Mouse (Mus musculus): ENCODE data around the gene Yipf3. TPM values are rescaled to one million over a fixed set of nuclear protein-coding genes. Genes with fewer than 3 reads are reported as not detected.

Gene Yipf3
- polyA plus RNA-seq (2015; fragmentation: Nextera tagmentation; extraction: Ambion mirVana), result 86.8 and 111 TPM in 2 replicates

GRCm38 (mm10) chr17:46247512-46248188 lies at the start of gene Yipf3, which contains the start of gene Polr1c:
Gene Yipf3 (plus strand): TSS chr17:46248080.
Gene Polr1c (minus strand): TSS chr17:46248054.
- ATAC-seq, result peak; percentile 95
- under 1% methylated on average over 53 of the region's 53 CpGs for WGBS
- H3K36me3 ChIP-seq, result peaks cover 50% of the 10 kb centered on the region

DNA sequence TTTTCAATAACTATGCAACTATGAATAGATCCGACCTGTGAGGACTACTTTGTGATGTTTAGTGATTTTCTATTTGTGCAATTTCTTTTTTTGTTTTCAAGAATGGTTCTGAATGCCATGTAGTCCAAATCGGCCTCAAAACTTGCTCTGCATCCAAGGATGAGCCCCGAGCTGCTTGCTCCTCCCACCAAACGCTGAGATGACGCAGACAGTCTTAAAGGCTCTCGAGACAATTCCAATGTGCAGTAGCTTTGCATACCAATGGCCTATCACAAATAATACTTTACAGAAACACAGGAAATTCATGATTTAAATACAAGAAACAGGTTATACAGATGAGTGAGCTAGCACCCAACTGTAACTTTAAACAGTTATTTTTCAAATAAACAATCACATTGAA lies 46.7 kb upstream of the Yipf3 start:
- H3K4me2 ChIP-seq (replicated peaks), result peak overlapping the region; percentile 80
- H3K9me3 ChIP-seq, result no peaks in the 10 kb centered on the region
- ATAC-seq, result no peak
- peaks cover 11% of the 10 kb centered on the region; the same call in 1 of the 2 replicates for H3K36me3 ChIP-seq
- peaks cover 8% of the 10 kb centered on the region; the same call in 1 of the 2 replicates for H3K4me1 ChIP-seq (replicated peaks)
- no peak overlapping the region for H3K9ac ChIP-seq
- whole genome bisulfite sequencing, result 44% methylated on average over 6 of the region's 6 CpGs
- H3K27ac ChIP-seq, result no peak overlapping the region
- no peaks in the 10 kb centered on the region for H3K27me3 ChIP-seq (replicated peaks)
- peak overlapping the region; percentile 84 for H3K4me3 ChIP-seq (replicated peaks)

More at GRCm38 (mm10) chr17:46247512-46248188, at the start of gene Yipf3, which contains the start of gene Polr1c:
- no peaks in the 10 kb centered on the region for H3K27me3 ChIP-seq (replicated peaks)
- peaks cover 19% of the 10 kb centered on the region for H3K4me1 ChIP-seq (replicated peaks)
- peak within 1 kb of the TSS; percentile 68 for H3K4me2 ChIP-seq (replicated peaks)
- H3K9me3 ChIP-seq, result no peaks in the 10 kb centered on the region
- peak within 1 kb of the TSS; percentile 70 for H3K27ac ChIP-seq
- H3K4me3 ChIP-seq (replicated peaks), result peak within 1 kb of the TSS; percentile 89
- H3K9ac ChIP-seq, result peak within 1 kb of the TSS; percentile 98

GRCm38 (mm10) chr17:46202421-46203071 lies 45.3 kb upstream of the Yipf3 start, which contains the start of the genes Polh and Xpo5:
Gene Polh (minus strand): TSS chr17:46202645.
Gene Xpo5 (plus strand): TSS chr17:46202782.
- Histone ChIP-seq H3K9me3 (no peaks in the 10 kb centered on the region), H3K27me3 (replicated peaks) (no peaks in the 10 kb centered on the region), H3K9ac (peak within 1 kb of the TSS; percentile 82), H3K4me2 (replicated peaks) (peak within 1 kb of the TSS; percentile 81), H3K4me3 (replicated peaks) (peak within 1 kb of the TSS; percentile 84), H3K4me1 (replicated peaks) (peaks cover 8% of the 10 kb centered on the region; the same call in 1 of the 2 replicates), H3K36me3 (peaks cover 9% of the 10 kb centered on the region; the same call in 1 of the 2 replicates), H3K27ac (peak within 1 kb of the TSS; percentile 91)
- peak; percentile 97 for ATAC-seq
- under 1% methylated on average over 66 of the region's 66 CpGs for WGBS

- Histone ChIP-seq H3K9ac (peak overlapping the region; percentile 82), H3K36me3 (peaks cover 14% of the 10 kb centered on the region; the same call in 1 of the 2 replicates), H3K4me1 (replicated peaks) (peaks cover 8% of the 10 kb centered on the region; the same call in 1 of the 2 replicates), H3K9me3 (no peaks in the 10 kb centered on the region), H3K27ac (peak overlapping the region; percentile 91), H3K4me2 (replicated peaks) (peak overlapping the region; percentile 81), H3K4me3 (replicated peaks) (peak overlapping the region; percentile 84), H3K27me3 (replicated peaks) (no peaks in the 10 kb centered on the region)
- peak; percentile 28 for ATAC-seq
- WGBS, result under 1% methylated on average over 20 of the region's 20 CpGs
These were observed 44.8 kb upstream of the Yipf3 start for GRCm38 (mm10) chr17:46203078-46203477.

- no peaks in the 10 kb centered on the region for H3K9me3 ChIP-seq
- H3K4me1 ChIP-seq (replicated peaks), result 0 out of 2 replicates have a peak, but pooled peaks cover 6% of the 10 kb centered on the region
- no peak overlapping the region for H3K27ac ChIP-seq
- no peak for ATAC-seq
- H3K4me3 ChIP-seq (replicated peaks), result no peak overlapping the region
- H3K9ac ChIP-seq, result no peak overlapping the region
- peaks cover 34% of the 10 kb centered on the region for H3K36me3 ChIP-seq
- H3K27me3 ChIP-seq (replicated peaks), result no peaks in the 10 kb centered on the region
- H3K4me2 ChIP-seq (replicated peaks), result no peak overlapping the region
These were observed 41.2 kb upstream of the Yipf3 start for GRCm38 (mm10) chr17:46206676-46207075.

GRCm38 (mm10) chr17:46210550-46210949 lies 37.3 kb upstream of the Yipf3 start:
- ATAC-seq, result no peak
- H3K4me2 ChIP-seq (replicated peaks), result no peak overlapping the region
- no peaks in the 10 kb centered on the region for H3K4me1 ChIP-seq (replicated peaks)
- H3K9ac ChIP-seq, result no peak overlapping the region
- no peak overlapping the region for H3K27ac ChIP-seq
- H3K36me3 ChIP-seq, result peaks cover 58% of the 10 kb centered on the region
- WGBS, result 72% methylated on average over 3 of the region's 3 CpGs
- H3K4me3 ChIP-seq (replicated peaks), result no peak overlapping the region
- no peaks in the 10 kb centered on the region for H3K9me3 ChIP-seq
- H3K27me3 ChIP-seq (replicated peaks), result no peaks in the 10 kb centered on the region

DNA sequence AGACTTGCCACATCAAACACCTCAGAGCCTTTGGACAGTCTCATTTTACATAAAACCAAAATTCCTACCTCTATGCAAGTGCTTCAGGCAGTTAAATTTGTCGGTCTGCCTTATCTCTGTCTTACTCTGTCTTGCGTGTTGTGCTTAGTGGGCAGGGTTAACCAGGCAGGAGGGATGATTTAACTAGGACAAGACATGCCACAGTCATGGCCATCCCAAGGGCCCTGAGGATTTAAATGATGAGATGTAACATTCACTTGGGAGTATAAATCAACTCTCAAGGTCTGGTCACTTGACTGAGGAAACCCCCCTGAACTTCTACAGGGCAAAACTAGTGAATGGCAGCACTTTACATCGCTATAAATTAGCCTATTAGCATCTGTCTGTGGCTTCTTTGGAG lies 26.3 kb upstream of the Yipf3 start:
- H3K27me3 ChIP-seq (replicated peaks), result no peaks in the 10 kb centered on the region
- no peak overlapping the region for H3K4me3 ChIP-seq (replicated peaks)
- H3K36me3 ChIP-seq, result peaks cover 63% of the 10 kb centered on the region
- H3K9me3 ChIP-seq, result no peaks in the 10 kb centered on the region
- no peak overlapping the region for H3K9ac ChIP-seq
- WGBS, result 90% methylated on average over 3 of the region's 3 CpGs
- H3K4me1 ChIP-seq (replicated peaks), result no peaks in the 10 kb centered on the region
- ATAC-seq, result no peak
- H3K27ac ChIP-seq, result no peak overlapping the region
- H3K4me2 ChIP-seq (replicated peaks), result no peak overlapping the region

DNA sequence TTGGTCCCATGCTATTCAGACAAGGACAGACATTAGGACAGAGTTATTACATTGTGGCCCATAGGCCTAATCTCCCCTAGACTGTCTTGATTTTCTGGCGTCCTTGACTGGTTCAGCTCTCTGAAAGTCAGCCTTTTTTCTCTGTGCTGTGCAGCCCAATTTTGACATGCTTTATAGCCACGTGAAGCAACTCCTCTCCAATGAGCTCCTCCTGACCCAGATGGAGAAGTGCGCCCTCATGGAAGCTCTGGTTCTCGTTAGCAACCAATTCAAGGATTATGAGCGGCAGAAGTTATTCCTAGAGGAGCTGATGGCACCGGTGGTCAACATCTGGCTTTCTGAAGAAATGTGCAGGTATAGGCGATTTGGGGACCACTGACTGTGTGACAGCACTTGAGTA lies 20.3 kb upstream of the Yipf3 start:
- Histone ChIP-seq H3K9me3 (no peaks in the 10 kb centered on the region), H3K27ac (no peak overlapping the region), H3K4me1 (replicated peaks) (no peaks in the 10 kb centered on the region), H3K4me2 (replicated peaks) (no peak overlapping the region), H3K4me3 (replicated peaks) (no peak overlapping the region), H3K9ac (no peak overlapping the region), H3K36me3 (peaks cover 54% of the 10 kb centered on the region), H3K27me3 (replicated peaks) (no peaks in the 10 kb centered on the region)
- WGBS, result 88% methylated on average over 7 of the region's 7 CpGs
- ATAC-seq, result no peak

DNA sequence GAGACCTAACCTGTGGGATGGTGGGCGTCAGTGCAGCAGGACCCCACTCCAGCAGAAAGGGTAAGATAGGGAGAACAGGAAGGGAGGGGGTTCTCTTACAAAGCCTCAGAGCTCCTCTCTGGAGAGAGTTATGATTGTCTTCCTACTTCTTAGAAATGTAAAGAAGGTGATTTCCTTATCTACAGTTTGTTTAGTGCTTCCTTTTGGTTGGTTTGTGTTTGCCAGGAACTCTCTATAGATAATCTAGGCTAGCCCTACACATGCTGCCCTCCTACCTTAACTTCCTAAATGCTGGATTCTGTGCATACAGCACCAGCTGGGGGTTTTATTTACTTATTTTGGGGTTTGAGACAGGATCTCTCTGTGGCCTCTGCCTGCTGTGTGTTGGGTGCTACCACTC lies 11.8 kb upstream of the Yipf3 start:
- no peaks in the 10 kb centered on the region for H3K27me3 ChIP-seq (replicated peaks)
- H3K9ac ChIP-seq, result no peak overlapping the region
- H3K36me3 ChIP-seq, result peaks cover 49% of the 10 kb centered on the region
- H3K9me3 ChIP-seq, result no peaks in the 10 kb centered on the region
- ATAC-seq, result no peak
- 95% methylated on average over 1 of the region's 1 CpGs for WGBS
- H3K4me3 ChIP-seq (replicated peaks), result no peak overlapping the region
- H3K4me2 ChIP-seq (replicated peaks), result no peak overlapping the region
- H3K4me1 ChIP-seq (replicated peaks), result no peaks in the 10 kb centered on the region
- H3K27ac ChIP-seq, result no peak overlapping the region

DNA sequence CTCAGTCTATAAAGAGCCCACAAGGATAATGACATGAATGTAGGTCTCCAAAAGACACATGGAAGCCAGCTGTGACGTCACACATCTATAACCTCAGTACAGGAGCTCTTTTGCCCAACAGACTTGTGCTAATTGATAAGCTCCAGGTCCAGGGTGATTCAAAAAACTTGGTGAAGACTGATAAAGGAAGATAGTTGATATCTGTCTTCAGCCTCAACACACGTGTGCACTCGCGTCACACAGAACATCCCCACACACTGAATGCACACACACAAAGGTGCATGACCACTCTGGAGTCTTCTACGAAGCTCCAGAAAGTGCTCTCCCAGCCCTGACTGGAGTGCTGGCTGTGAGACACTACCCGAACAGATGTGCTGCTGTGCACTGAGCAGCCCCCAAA lies 10.8 kb upstream of the Yipf3 start:
- Histone ChIP-seq H3K27ac (no peak overlapping the region), H3K4me3 (replicated peaks) (no peak overlapping the region), H3K9me3 (no peaks in the 10 kb centered on the region), H3K4me1 (replicated peaks) (no peaks in the 10 kb centered on the region), H3K9ac (no peak overlapping the region), H3K4me2 (replicated peaks) (no peak overlapping the region), H3K27me3 (replicated peaks) (no peaks in the 10 kb centered on the region), H3K36me3 (peaks cover 50% of the 10 kb centered on the region)
- 93% methylated on average over 6 of the region's 6 CpGs for WGBS
- ATAC-seq, result no peak

- H3K4me3 ChIP-seq (replicated peaks), result no peak overlapping the region
- no peaks in the 10 kb centered on the region for H3K9me3 ChIP-seq
- peaks cover 54% of the 10 kb centered on the region for H3K36me3 ChIP-seq
- H3K4me2 ChIP-seq (replicated peaks), result no peak overlapping the region
- H3K9ac ChIP-seq, result no peak overlapping the region
- no peak for ATAC-seq
- WGBS, result 79% methylated on average over 5 of the region's 5 CpGs
- H3K27me3 ChIP-seq (replicated peaks), result no peaks in the 10 kb centered on the region
- 0 out of 2 replicates have a peak, but pooled peaks cover under 1% of the 10 kb centered on the region for H3K4me1 ChIP-seq (replicated peaks)
- H3K27ac ChIP-seq, result no peak overlapping the region
These were observed 10.4 kb upstream of the Yipf3 start for GRCm38 (mm10) chr17:46237480-46237879.

DNA sequence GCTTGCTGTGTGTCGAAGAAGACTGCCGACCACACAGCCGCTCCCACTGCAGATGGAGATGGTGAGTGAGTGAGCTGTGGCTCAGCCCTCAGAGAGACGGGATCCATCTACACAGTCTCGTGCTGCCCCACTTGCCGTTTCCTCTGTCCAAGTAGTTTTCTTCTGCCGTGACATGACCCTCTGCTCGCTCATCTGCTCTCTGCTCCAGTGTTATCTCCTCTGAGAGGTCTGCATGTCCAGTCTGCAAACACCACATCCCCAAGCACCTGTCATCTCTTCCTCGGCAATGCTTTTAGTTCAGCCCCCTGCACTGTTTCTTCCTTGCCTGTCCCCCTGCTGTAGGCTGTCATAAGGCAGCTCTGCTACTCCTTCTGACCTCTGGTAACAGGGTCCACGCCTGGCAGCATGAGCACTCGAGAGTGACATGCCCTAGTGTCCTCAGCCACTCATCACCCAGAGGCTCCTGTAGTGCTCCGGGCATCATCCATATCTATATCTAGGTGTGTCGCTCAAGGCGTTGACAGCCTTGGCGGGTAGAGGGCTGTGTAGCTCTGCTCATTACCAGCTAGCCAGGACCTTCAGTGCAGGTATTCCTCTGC lies 8.3 kb upstream of the Yipf3 start:
- no peak overlapping the region for H3K9ac ChIP-seq
- no peak overlapping the region for H3K4me2 ChIP-seq (replicated peaks)
- ATAC-seq, result no peak
- peaks cover 4% of the 10 kb centered on the region; the same call in 1 of the 2 replicates for H3K4me1 ChIP-seq (replicated peaks)
- H3K27ac ChIP-seq, result no peak overlapping the region
- 91% methylated on average over 15 of the region's 15 CpGs for WGBS
- H3K27me3 ChIP-seq (replicated peaks), result no peaks in the 10 kb centered on the region
- H3K36me3 ChIP-seq, result peaks cover 59% of the 10 kb centered on the region
- no peaks in the 10 kb centered on the region for H3K9me3 ChIP-seq
- H3K4me3 ChIP-seq (replicated peaks), result no peak overlapping the region

All from intestine, embryonic 15.5 days (tissue).